ENCODE assay signal across 7 mouse cellular contexts in the genomic region with DNA sequence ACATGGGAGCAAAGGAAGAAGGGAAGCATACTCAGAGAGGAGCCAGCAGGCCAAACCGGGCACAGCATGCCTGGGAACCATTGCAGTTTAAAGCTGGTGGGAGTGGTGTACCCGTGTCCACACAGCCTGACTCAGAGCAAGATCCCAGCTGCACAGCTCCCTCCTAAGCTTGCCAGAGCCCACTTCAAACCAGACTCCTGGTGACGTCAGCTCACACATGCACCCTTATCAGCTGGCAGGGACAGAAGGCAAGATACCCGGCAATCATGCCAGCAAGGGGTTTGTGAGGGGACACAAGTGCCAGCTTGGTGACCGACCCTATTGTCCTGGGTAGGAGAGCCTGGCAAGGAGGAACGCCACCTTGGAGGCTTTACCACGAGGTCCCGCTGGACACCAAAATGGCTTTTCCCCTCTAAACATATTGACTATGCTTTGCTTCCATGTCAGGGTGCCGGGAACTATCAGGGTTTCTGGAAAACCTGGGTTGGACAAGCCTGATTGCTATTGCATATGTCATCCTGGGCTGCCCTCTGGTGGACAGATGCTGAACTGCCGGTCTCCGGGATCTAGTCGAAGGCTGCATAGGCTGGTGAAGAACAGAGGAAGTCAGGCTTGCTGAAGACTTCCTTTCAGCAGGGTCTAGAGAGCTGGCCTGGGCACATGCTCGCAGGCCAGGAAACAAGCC. TPM values are rescaled to one million over a fixed set of nuclear protein-coding genes. Genes with fewer than 3 reads are reported as not detected.
DNase-seq lines count a peak whose midpoint lies in the region; ATAC-seq lines count a peak whose summit lies in the region.

No protein-coding gene starts in this region.

- H3K4me2 ChIP-seq in midbrain, embryonic 14.5 days (ENCODE audit: low read length), result peak overlapping the region; percentile 60

- intact Hi-C loops in left cerebral cortex, postnatal 4 days (cut with DNase I), result loop anchor here (5.0 kb wide), 2 partner anchors 69 to 174 kb away; no protein-coding TSS in a partner anchor

- H3K27me3 ChIP-seq in embryonic facial prominence, embryonic 10.5 days (replicated peaks; ENCODE audit: low read depth, poor library complexity, severe bottlenecking), result peaks cover 39% of the 10 kb centered on the region
- no peaks in the 10 kb centered on the region for H3K27me3 ChIP-seq in midbrain, embryonic 14.5 days (ENCODE audit: control insufficient read depth, insufficient read depth, low read length)

- peak overlapping the region; percentile 73 for H3K27ac ChIP-seq in embryonic facial prominence, embryonic 10.5 days (replicated peaks)
- H3K27ac ChIP-seq in midbrain, embryonic 14.5 days (replicated peaks; ENCODE audit: low read depth, low read length), result peak overlapping the region; percentile 97

- H3K9ac ChIP-seq in midbrain, embryonic 14.5 days (replicated peaks; ENCODE audit: low read length), result peak overlapping the region; percentile 24

- peaks cover 15% of the 10 kb centered on the region for H3K9me3 ChIP-seq in embryonic facial prominence, embryonic 10.5 days
- H3K9me3 ChIP-seq in midbrain, embryonic 14.5 days (ENCODE audit: control insufficient read depth, low read length), result 0 out of 2 replicates have a peak, but pooled peaks cover 4% of the 10 kb centered on the region

- H3K4me3 ChIP-seq in embryonic facial prominence, embryonic 10.5 days, result peak overlapping the region; percentile 40
- peak overlapping the region; percentile 11; the same call in 1 of the 2 replicates for H3K4me3 ChIP-seq in midbrain, embryonic 14.5 days (replicated peaks; ENCODE audit: low read depth, low read length)

- H3K4me1 ChIP-seq in embryonic facial prominence, embryonic 10.5 days, result peaks cover 39% of the 10 kb centered on the region
- peaks cover 40% of the 10 kb centered on the region for H3K4me1 ChIP-seq in midbrain, embryonic 14.5 days (ENCODE audit: control insufficient read depth, insufficient read depth, low read length)

- ATAC-seq in midbrain, embryonic 14.5 days (ENCODE audit: low FRiP score, low TSS enrichment), result peak; percentile 57; the same call in 1 of the 2 replicates

- no peaks in the 10 kb centered on the region for H3K36me3 ChIP-seq in embryonic facial prominence, embryonic 10.5 days (replicated peaks)
- 0 out of 2 replicates have a peak, but pooled peaks cover 4% of the 10 kb centered on the region for H3K36me3 ChIP-seq in midbrain, embryonic 14.5 days (ENCODE audit: control insufficient read depth, insufficient read depth, low read length)

- DNase-seq in adrenal gland, postnatal 10 days, result peak; percentile 98
- peak; percentile 94 for DNase-seq in embryonic facial prominence, embryonic 10.5 days (ENCODE audit: low spot score)
- peak; percentile 98 for DNase-seq in heart, adult 11 months
- peak; percentile 83 for DNase-seq in kidney, adult 11 months
- peak; percentile 99 for DNase-seq in left cerebral cortex, postnatal 4 days
- peak; percentile 98 for DNase-seq in midbrain, embryonic 14.5 days
- peak; percentile 57 for DNase-seq in spleen, adult 12 weeks (ENCODE audit: low spot score)

- WGBS in embryonic facial prominence, embryonic 10.5 days, result 16% methylated on average over 13 of the region's 13 CpGs
- 4% methylated on average over 13 of the region's 13 CpGs for WGBS in midbrain, embryonic 14.5 days

RNA-seq across cellular contexts. Expression of gene Gm13090, which starts 52.0 kb away (rescaled TPM):
- not detected for total RNA-seq in adrenal gland, postnatal 10 days (2021)
- not detected in 2 replicates for polyA plus RNA-seq in embryonic facial prominence, embryonic 10.5 days (2016; fragmentation: Nextera tagmentation; extraction: Ambion mirVana)
- total RNA-seq in left cerebral cortex, postnatal 4 days (2021), result not detected
- 0.50 TPM in 1 of 2 replicates, not detected in the other for polyA plus RNA-seq in midbrain, embryonic 14.5 days (2014; fragmentation: Nextera tagmentation; extraction: Ambion mirVana)

Comparison
In these comparisons a context has a peak if more than half of its experiments do, and no peak if none do; other contexts are left out.
1. Peak in every context shown above with its lines: DNase-seq, ATAC-seq, H3K4me3 ChIP-seq and H3K27ac ChIP-seq.